Mouse (Mus musculus) liver (tissue): ENCODE results near the gene St3gal4.

Source experiments
- DNase-seq: peaks from one replicate; pipeline ENCODE4 v3.0.0-alpha.2; 2020; ENCODE audit warnings: mixed read lengths

Gene St3gal4

GRCm38 (mm10) chr9:34997880-34998865, 120.9 kb downstream of the St3gal4 start:
- no peak for DNase-seq
